Comparison of ENCODE assay signal across 10 mouse cellular contexts in genomic region chr7:142437324-142437723, GRCm38 (mm10). TPM values are rescaled to one million over a fixed set of nuclear protein-coding genes. Genes with fewer than 3 reads are reported as not detected.
A peak's percentile ranks its signal among the peaks of the same experiment; 100 is the strongest.
DNase-seq lines count a peak whose midpoint lies in the region; ATAC-seq and TF ChIP-seq lines count a peak whose summit lies in the region.
"Had no signal": no experiment of that assay in that cellular context is flagged by ENCODE, and none has a peak within 500 bp of the region (broad histone marks: within the 10 kb centered on the region; RNA-seq: fewer than 3 reads in every experiment).

No protein-coding gene starts in this region.

- H3K27me3 ChIP-seq in heart, postnatal 0 days (ENCODE audit: control insufficient read depth, insufficient read depth, low read length), result no peaks in the 10 kb centered on the region
- peaks cover 67% of the 10 kb centered on the region for H3K27me3 ChIP-seq in G1E (ENCODE audit: insufficient read depth, low read length)
- no peaks in the 10 kb centered on the region for H3K27me3 ChIP-seq in forebrain, embryonic 14.5 days (replicated peaks; ENCODE audit: control insufficient read depth, insufficient read depth, low read length)
- H3K27me3 ChIP-seq: heart, embryonic 15.5 days had no signal

- no peak overlapping the region for H3K4me3 ChIP-seq in heart, postnatal 0 days (ENCODE audit: low read depth, low read length)
- no peak overlapping the region for H3K4me3 ChIP-seq in G1E (ENCODE audit: low read depth, low read length)
- H3K4me3 ChIP-seq in forebrain, embryonic 14.5 days (ENCODE audit: low read depth, low read length), result no peak overlapping the region
- H3K4me3 ChIP-seq: heart, embryonic 15.5 days had no signal

- no peak for DNase-seq in heart, postnatal 0 days (ENCODE audit: low spot score)
- DNase-seq in heart, adult 18-20 months, result no peak
- no peak for DNase-seq in G1E (ENCODE audit: low spot score)
- no peak for DNase-seq in forebrain, embryonic 14.5 days (ENCODE audit: low spot score)
- DNase-seq in layer of hippocampus, postnatal 10 days (ENCODE audit: low spot score in 2 of 2), result no peak
- no peak for DNase-seq in embryo, embryonic 10 days (ENCODE audit: low spot score)
- DNase-seq: thymus, postnatal 25 days had no signal

- 75% methylated on average over 5 of the region's 5 CpGs for WGBS in heart, postnatal 0 days
- 79% methylated on average over 5 of the region's 5 CpGs for WGBS in forebrain, embryonic 14.5 days

- H3K4me2 ChIP-seq in heart, postnatal 0 days (ENCODE audit: low read depth, low read length), result no peak overlapping the region
- H3K4me2 ChIP-seq in forebrain, embryonic 14.5 days (ENCODE audit: low read length), result no peak overlapping the region
- H3K4me2 ChIP-seq: heart, embryonic 15.5 days had no signal

- peak; percentile 24; the same call in 1 of the 2 replicates for TF ChIP-seq CTCF in heart, postnatal 0 days (IDR thresholded peaks at IDR 0.05; ENCODE audit: low read depth)
- TF ChIP-seq CTCF in G1E (IDR thresholded peaks at IDR 0.05; ENCODE audit: low read depth, low read length), result peak; percentile 22; the same call in 1 of the 2 replicates

- ATAC-seq in heart, postnatal 0 days (ENCODE audit: insufficient read depth, low read depth), result no peak
- no peak for ATAC-seq in G1E (ENCODE audit: extremely low read depth, insufficient number of reproducible peaks, low FRiP score, poor library complexity, severe bottlenecking)
- ATAC-seq in granulocyte monocyte progenitor cell, adult 5-6 weeks (replicated peaks; ENCODE audit: poor library complexity, severe bottlenecking), result peak; percentile 35
- ATAC-seq in megakaryocyte, adult 5-6 weeks (ENCODE audit: poor library complexity, severe bottlenecking), result peak; percentile 39
- ATAC-seq in forebrain, embryonic 14.5 days, result no peak

- peaks cover 11% of the 10 kb centered on the region for H3K4me1 ChIP-seq in heart, postnatal 0 days (ENCODE audit: control insufficient read depth, insufficient read depth)
- peaks cover 42% of the 10 kb centered on the region for H3K4me1 ChIP-seq in G1E (ENCODE audit: insufficient read depth, low read depth, low read length)
- no peaks in the 10 kb centered on the region for H3K4me1 ChIP-seq in forebrain, embryonic 14.5 days (ENCODE audit: control insufficient read depth, insufficient read depth, low read length)

- no peaks in the 10 kb centered on the region for H3K9me3 ChIP-seq in heart, postnatal 0 days (replicated peaks; ENCODE audit: control insufficient read depth, low read length)
- H3K9me3 ChIP-seq in G1E (replicated peaks), result no peaks in the 10 kb centered on the region
- no peaks in the 10 kb centered on the region for H3K9me3 ChIP-seq in forebrain, embryonic 14.5 days (replicated peaks; ENCODE audit: control insufficient read depth, low read length)
- H3K9me3 ChIP-seq: heart, embryonic 15.5 days had no signal

- no peak overlapping the region for H3K9ac ChIP-seq in heart, postnatal 0 days (replicated peaks; ENCODE audit: low read depth, low read length)
- no peak overlapping the region for H3K9ac ChIP-seq in forebrain, embryonic 14.5 days (ENCODE audit: low read length)
- H3K9ac ChIP-seq: heart, embryonic 15.5 days had no signal

- no peaks in the 10 kb centered on the region for H3K36me3 ChIP-seq in heart, postnatal 0 days (replicated peaks; ENCODE audit: control insufficient read depth, insufficient read depth, low read length)
- no peaks in the 10 kb centered on the region for H3K36me3 ChIP-seq in G1E (replicated peaks)
- no peaks in the 10 kb centered on the region for H3K36me3 ChIP-seq in forebrain, embryonic 14.5 days (ENCODE audit: control insufficient read depth, insufficient read depth, low read length)
- H3K36me3 ChIP-seq: heart, embryonic 15.5 days had no signal

- TF ChIP-seq EP300 in heart, postnatal 0 days (IDR thresholded peaks at IDR 0.05; ENCODE audit: low read depth), result no peak

- H3K27ac ChIP-seq in heart, postnatal 0 days (ENCODE audit: low read depth), result no peak overlapping the region
- no peak overlapping the region for H3K27ac ChIP-seq in forebrain, embryonic 14.5 days (ENCODE audit: low read depth, low read length)
- H3K27ac ChIP-seq: heart, embryonic 15.5 days had no signal

RNA-seq across cellular contexts. Expression of gene Syt8, which starts 2.7 kb away (rescaled TPM):
- total RNA-seq in heart, postnatal 0 days (2014; rRNA removed; ENCODE audit: low replicate concordance), result 18.0 TPM in 1 of 2 replicates, not detected in the other
- polyA plus RNA-seq in heart, postnatal 0 days (2015; fragmentation: Nextera tagmentation; extraction: Ambion mirVana), result 0.10 TPM in 1 of 2 replicates, not detected in the other
- not detected for total RNA-seq in heart, adult 18-20 months (2021)
- total RNA-seq in G1E (2014; fragmentation: Nextera tagmentation), result not detected in 2 replicates
- 2.1 and 3.5 TPM in 2 replicates for total RNA-seq in G1E (2017)
- not detected in 2 replicates for polyA plus RNA-seq in G1E (2012)
- total RNA-seq in granulocyte monocyte progenitor cell, adult 5-6 weeks (2014; fragmentation: Nextera tagmentation), result not detected in 2 replicates
- total RNA-seq in granulocyte monocyte progenitor cell, adult 5-6 weeks (2017), result not detected in 2 replicates
- 0.39 TPM in 1 of 2 replicates, not detected in the other for total RNA-seq in megakaryocyte, adult 5-6 weeks (2015)
- not detected in 2 replicates for total RNA-seq in megakaryocyte, adult 5-6 weeks (2017)
- polyA plus RNA-seq in forebrain, embryonic 14.5 days (2014; fragmentation: Nextera tagmentation; extraction: Ambion mirVana), result not detected in 2 replicates
- not detected for total RNA-seq in layer of hippocampus, postnatal 10 days (2021)

RNA-seq across cellular contexts. Expression of gene Tnni2, which starts 4.3 kb away (rescaled TPM):
- total RNA-seq in heart, postnatal 0 days (2014; rRNA removed; ENCODE audit: low replicate concordance), result not detected in 2 replicates
- 8.9 and 9.9 TPM in 2 replicates for polyA plus RNA-seq in heart, postnatal 0 days (2015; fragmentation: Nextera tagmentation; extraction: Ambion mirVana)
- total RNA-seq in heart, adult 18-20 months (2021), result 1 to 10 TPM; 1.8 to 2.6 TPM
- not detected in 2 replicates for total RNA-seq in G1E (2014; fragmentation: Nextera tagmentation)
- total RNA-seq in G1E (2017), result 2.5 and 3.5 TPM in 2 replicates
- 1.0 TPM in 1 of 2 replicates, not detected in the other for polyA plus RNA-seq in G1E (2012)
- 5.6 and 6.0 TPM in 2 replicates for total RNA-seq in granulocyte monocyte progenitor cell, adult 5-6 weeks (2014; fragmentation: Nextera tagmentation)
- total RNA-seq in granulocyte monocyte progenitor cell, adult 5-6 weeks (2017), result 3.0 and 8.1 TPM in 2 replicates
- 18.8 and 20.9 TPM in 2 replicates for total RNA-seq in megakaryocyte, adult 5-6 weeks (2015)
- 25.6 and 27.6 TPM in 2 replicates for total RNA-seq in megakaryocyte, adult 5-6 weeks (2017)
- polyA plus RNA-seq in forebrain, embryonic 14.5 days (2014; fragmentation: Nextera tagmentation; extraction: Ambion mirVana), result 0.67 and 0.82 TPM in 2 replicates
- not detected for total RNA-seq in layer of hippocampus, postnatal 10 days (2021)

RNA-seq across cellular contexts. Expression of gene Lsp1, which starts 23.3 kb away (rescaled TPM):
- total RNA-seq in heart, postnatal 0 days (2014; rRNA removed; ENCODE audit: low replicate concordance), result 20.8 and 84.4 TPM in 2 replicates
- polyA plus RNA-seq in heart, postnatal 0 days (2015; fragmentation: Nextera tagmentation; extraction: Ambion mirVana), result 47.7 and 53.1 TPM in 2 replicates
- total RNA-seq in heart, adult 18-20 months (2021), result 10 to 100 TPM; 24.7 to 33.1 TPM
- total RNA-seq in G1E (2014; fragmentation: Nextera tagmentation) (0.78 TPM in 1 of 2 replicates, not detected in the other), G1E (2017) (0.16 and 0.41 TPM in 2 replicates)
- 0.09 TPM in 2 replicates for polyA plus RNA-seq in G1E (2012)
- 41.4 and 58.5 TPM in 2 replicates for total RNA-seq in granulocyte monocyte progenitor cell, adult 5-6 weeks (2014; fragmentation: Nextera tagmentation)
- total RNA-seq in granulocyte monocyte progenitor cell, adult 5-6 weeks (2017), result 50.3 and 51.9 TPM in 2 replicates
- total RNA-seq in megakaryocyte, adult 5-6 weeks (2015), result 1,220 and 1,304 TPM in 2 replicates
- total RNA-seq in megakaryocyte, adult 5-6 weeks (2017), result 1,314 and 1,552 TPM in 2 replicates
- polyA plus RNA-seq in forebrain, embryonic 14.5 days (2014; fragmentation: Nextera tagmentation; extraction: Ambion mirVana), result 5.8 and 5.9 TPM in 2 replicates
- 1 to 10 TPM; 3.6 to 5.0 TPM for total RNA-seq in layer of hippocampus, postnatal 10 days (2021)

RNA-seq across cellular contexts. Expression of gene Ctsd, which starts 49.5 kb away (rescaled TPM):
- 1,049 and 1,105 TPM in 2 replicates for total RNA-seq in heart, postnatal 0 days (2014; rRNA removed; ENCODE audit: low replicate concordance)
- polyA plus RNA-seq in heart, postnatal 0 days (2015; fragmentation: Nextera tagmentation; extraction: Ambion mirVana), result 484 and 489 TPM in 2 replicates
- 1,000 to 10,000 TPM in 1 of 2 experiments, 100 to 1,000 TPM in 1; 997 to 1,066 TPM for total RNA-seq in heart, adult 18-20 months (2021)
- total RNA-seq in G1E (2014; fragmentation: Nextera tagmentation) (102 and 133 TPM in 2 replicates), G1E (2017) (1,036 and 1,228 TPM in 2 replicates)
- polyA plus RNA-seq in G1E (2012), result 43.0 and 64.7 TPM in 2 replicates
- total RNA-seq in granulocyte monocyte progenitor cell, adult 5-6 weeks (2014; fragmentation: Nextera tagmentation), result 152 and 191 TPM in 2 replicates
- 128 and 144 TPM in 2 replicates for total RNA-seq in granulocyte monocyte progenitor cell, adult 5-6 weeks (2017)
- total RNA-seq in megakaryocyte, adult 5-6 weeks (2015), result 193 and 197 TPM in 2 replicates
- total RNA-seq in megakaryocyte, adult 5-6 weeks (2017), result 218 and 236 TPM in 2 replicates
- polyA plus RNA-seq in forebrain, embryonic 14.5 days (2014; fragmentation: Nextera tagmentation; extraction: Ambion mirVana), result 261 and 263 TPM in 2 replicates
- total RNA-seq in layer of hippocampus, postnatal 10 days (2021), result 100 to 1,000 TPM; 252 to 270 TPM

RNA-seq across cellular contexts. Expression of gene Gm49369, which starts 54.9 kb away (rescaled TPM):
- not detected in 2 replicates for total RNA-seq in heart, postnatal 0 days (2014; rRNA removed; ENCODE audit: low replicate concordance)
- 0.85 TPM in 1 of 2 replicates, not detected in the other for polyA plus RNA-seq in heart, postnatal 0 days (2015; fragmentation: Nextera tagmentation; extraction: Ambion mirVana)
- total RNA-seq in heart, adult 18-20 months (2021), result 1 to 10 TPM; 2.1 to 2.2 TPM
- total RNA-seq in G1E (2014; fragmentation: Nextera tagmentation) (not detected in 2 replicates), G1E (2017) (246 and 291 TPM in 2 replicates)
- polyA plus RNA-seq in G1E (2012), result 28.2 and 43.6 TPM in 2 replicates
- not detected in 2 replicates for total RNA-seq in granulocyte monocyte progenitor cell, adult 5-6 weeks (2014; fragmentation: Nextera tagmentation)
- total RNA-seq in granulocyte monocyte progenitor cell, adult 5-6 weeks (2017), result 38.0 and 63.2 TPM in 2 replicates
- total RNA-seq in megakaryocyte, adult 5-6 weeks (2015), result not detected in 2 replicates
- total RNA-seq in megakaryocyte, adult 5-6 weeks (2017), result 24.9 and 36.8 TPM in 2 replicates
- not detected in 2 replicates for polyA plus RNA-seq in forebrain, embryonic 14.5 days (2014; fragmentation: Nextera tagmentation; extraction: Ambion mirVana)
- total RNA-seq in layer of hippocampus, postnatal 10 days (2021), result 1 to 10 TPM in 1 of 2 experiments, not detected in 1; 6.5 TPM

Comparison
In these comparisons a context has a peak if more than half of its experiments do, and no peak if none do; other contexts are left out.
1. ATAC-seq: peak in granulocyte monocyte progenitor cell, adult 5-6 weeks (single experiment) and megakaryocyte, adult 5-6 weeks (single experiment); none in heart, postnatal 0 days (single experiment), G1E (single experiment) and forebrain, embryonic 14.5 days (single experiment).
2. RNA of gene Lsp1, which starts 23.3 kb away (total RNA-seq): 1,220 to 1,552 TPM in megakaryocyte, adult 5-6 weeks; 20.8 to 84.4 TPM in heart, postnatal 0 days, 41.4 to 58.5 TPM in granulocyte monocyte progenitor cell, adult 5-6 weeks, 24.7 to 33.1 TPM in heart, adult 18-20 months, 3.6 to 5.0 TPM in layer of hippocampus, postnatal 10 days and 0.16 to 0.78 TPM in G1E; every median in the first group is over 10 times any median in the second.